Mouse (Mus musculus) cerebellum, adult 11-12 months (tissue): ENCODE results near the gene Hipk4.
"Not testable (repeated sequence)": the region's sequence is repeated elsewhere in the genome, so short reads cannot be mapped to it uniquely, and the experiment has no call there.

Experiments used
- DNase-seq: peaks from one replicate; pipeline ENCODE4 v3.0.0; 2022

Gene Hipk4

GRCm38 (mm10) chr7:27494659-27495367, 28.3 kb upstream of the Hipk4 start:
- DNase-seq: not testable (repeated sequence)

GRCm38 (mm10) chr7:27499036-27499435, 24.0 kb upstream of the Hipk4 start, which contains the start of gene Prx:
TSS of gene Prx (plus strand) at chr7:27499324.
- DNase-seq: no peak

- no peak for DNase-seq
These were observed 21.4 kb upstream of the Hipk4 start for GRCm38 (mm10) chr7:27501620-27502019.

- no peak for DNase-seq
These were observed 16.2 kb upstream of the Hipk4 start for GRCm38 (mm10) chr7:27506765-27507370.

- DNase-seq: peak; percentile 92
These were observed 15.1 kb upstream of the Hipk4 start for GRCm38 (mm10) chr7:27507711-27508647.

- peak; percentile 63 for DNase-seq
These were observed 14.4 kb upstream of the Hipk4 start for GRCm38 (mm10) chr7:27508648-27509005.

GRCm38 (mm10) chr7:27510809-27511208, 12.3 kb upstream of the Hipk4 start:
- no peak for DNase-seq

- no peak for DNase-seq
These were observed 8.1 kb upstream of the Hipk4 start for GRCm38 (mm10) chr7:27514961-27515360.

GRCm38 (mm10) chr7:27518314-27518713, 4.8 kb upstream of the Hipk4 start:
- no peak for DNase-seq

- no peak for DNase-seq
These were observed 3.0 kb upstream of the Hipk4 start for GRCm38 (mm10) chr7:27520104-27520503.

- DNase-seq: no peak
These were observed 2.5 kb upstream of the Hipk4 start for GRCm38 (mm10) chr7:27520599-27520998.

- DNase-seq: no peak
These were observed 738 bp downstream of the Hipk4 start for GRCm38 (mm10) chr7:27523805-27524204.

- DNase-seq: peak; percentile 71
These were observed 3.2 kb downstream of the Hipk4 start for GRCm38 (mm10) chr7:27526039-27526827.

- DNase-seq: no peak
These were observed 6.0 kb downstream of the Hipk4 start for GRCm38 (mm10) chr7:27529070-27529469.

GRCm38 (mm10) chr7:27530937-27531336, 7.9 kb downstream of the Hipk4 start:
- DNase-seq: no peak

GRCm38 (mm10) chr7:27531707-27532106, 8.6 kb downstream of the Hipk4 start:
- DNase-seq: no peak

GRCm38 (mm10) chr7:27532480-27533050, 9.5 kb downstream of the Hipk4 start:
- no peak for DNase-seq

GRCm38 (mm10) chr7:27535386-27535785, 12.3 kb downstream of the Hipk4 start:
- no peak for DNase-seq

GRCm38 (mm10) chr7:27536618-27537017, 13.6 kb downstream of the Hipk4 start:
- no peak for DNase-seq

- no peak for DNase-seq
These were observed 14.9 kb downstream of the Hipk4 start for GRCm38 (mm10) chr7:27537998-27538397.

GRCm38 (mm10) chr7:27538797-27539196, 15.7 kb downstream of the Hipk4 start:
- DNase-seq: no peak

GRCm38 (mm10) chr7:27540521-27540920, 17.5 kb downstream of the Hipk4 start:
- DNase-seq: no peak
